Mouse (Mus musculus): ENCODE data around the gene Rere. TPM values are rescaled to one million over a fixed set of nuclear protein-coding genes. Genes with fewer than 3 reads are reported as not detected.
"Not testable (repeated sequence)": the region's sequence is repeated elsewhere in the genome, so short reads cannot be mapped to it uniquely, and the experiment has no call there.

The Rere gene
- polyA plus RNA-seq, 1 experiment from 2014 or later, result 44.4 TPM

GRCm38 (mm10) chr4:150262301-150262700, 19.1 kb upstream of the Rere start:
- no peak overlapping the region for H3K4me2 ChIP-seq (replicated peaks)
- no peaks in the 10 kb centered on the region for H3K36me3 ChIP-seq (replicated peaks; ENCODE audit: control insufficient read depth, insufficient read depth)
- no peak overlapping the region for H3K27ac ChIP-seq
- no peaks in the 10 kb centered on the region for H3K27me3 ChIP-seq (ENCODE audit: control insufficient read depth, insufficient read depth, low read length)
- DNase-seq (ENCODE audit: low spot score), result no peak
- no peak for ATAC-seq (ENCODE audit: low FRiP score)
- no peaks in the 10 kb centered on the region for H3K9me3 ChIP-seq (ENCODE audit: control insufficient read depth, low read length)
- H3K9ac ChIP-seq, result no peak overlapping the region
- H3K4me3 ChIP-seq (replicated peaks; ENCODE audit: low read length), result no peak overlapping the region
- peaks cover 16% of the 10 kb centered on the region for H3K4me1 ChIP-seq (replicated peaks; ENCODE audit: control insufficient read depth, insufficient read depth, low read length)
- 78% methylated on average over 8 of the region's 8 CpGs for WGBS

GRCm38 (mm10) chr4:150264903-150265302, 16.5 kb upstream of the Rere start:
- H3K4me2 ChIP-seq (replicated peaks), result no peak overlapping the region
- H3K36me3 ChIP-seq (replicated peaks; ENCODE audit: control insufficient read depth, insufficient read depth), result no peaks in the 10 kb centered on the region
- 54% methylated on average over 7 of the region's 7 CpGs for WGBS
- H3K4me3 ChIP-seq (replicated peaks; ENCODE audit: low read length), result no peak overlapping the region
- peaks cover 15% of the 10 kb centered on the region for H3K4me1 ChIP-seq (replicated peaks; ENCODE audit: control insufficient read depth, insufficient read depth, low read length)
- ATAC-seq (ENCODE audit: low FRiP score), result no peak
- no peak overlapping the region for H3K27ac ChIP-seq
- no peak for DNase-seq (ENCODE audit: low spot score)
- H3K9ac ChIP-seq, result no peak overlapping the region
- no peaks in the 10 kb centered on the region for H3K27me3 ChIP-seq (ENCODE audit: control insufficient read depth, insufficient read depth, low read length)
- no peaks in the 10 kb centered on the region for H3K9me3 ChIP-seq (ENCODE audit: control insufficient read depth, low read length)

GRCm38 (mm10) chr4:150265471-150265870, 16.0 kb upstream of the Rere start:
- peaks cover 9% of the 10 kb centered on the region for H3K4me1 ChIP-seq (replicated peaks; ENCODE audit: control insufficient read depth, insufficient read depth, low read length)
- WGBS, result 76% methylated on average over 5 of the region's 5 CpGs
- H3K4me3 ChIP-seq (replicated peaks; ENCODE audit: low read length), result no peak overlapping the region
- no peak overlapping the region for H3K9ac ChIP-seq
- no peak overlapping the region for H3K4me2 ChIP-seq (replicated peaks)
- no peak overlapping the region for H3K27ac ChIP-seq
- DNase-seq (ENCODE audit: low spot score) (no peak), ATAC-seq (ENCODE audit: low FRiP score) (no peak)
- no peaks in the 10 kb centered on the region for H3K36me3 ChIP-seq (replicated peaks; ENCODE audit: control insufficient read depth, insufficient read depth)
- no peaks in the 10 kb centered on the region for H3K27me3 ChIP-seq (ENCODE audit: control insufficient read depth, insufficient read depth, low read length)
- no peaks in the 10 kb centered on the region for H3K9me3 ChIP-seq (ENCODE audit: control insufficient read depth, low read length)

- DNase-seq (ENCODE audit: low spot score) (no peak), ATAC-seq (ENCODE audit: low FRiP score) (no peak)
- H3K27me3 ChIP-seq (ENCODE audit: control insufficient read depth, insufficient read depth, low read length), result no peaks in the 10 kb centered on the region
- no peak overlapping the region for H3K9ac ChIP-seq
- H3K4me2 ChIP-seq (replicated peaks), result peak overlapping the region; percentile 8
- H3K4me3 ChIP-seq (replicated peaks; ENCODE audit: low read length), result no peak overlapping the region
- peaks cover 6% of the 10 kb centered on the region for H3K4me1 ChIP-seq (replicated peaks; ENCODE audit: control insufficient read depth, insufficient read depth, low read length)
- H3K36me3 ChIP-seq (replicated peaks; ENCODE audit: control insufficient read depth, insufficient read depth), result no peaks in the 10 kb centered on the region
- WGBS, result 61% methylated on average over 21 of the region's 21 CpGs
- peak overlapping the region; percentile 34; the same call in 1 of the 2 replicates for H3K27ac ChIP-seq
- no peaks in the 10 kb centered on the region for H3K9me3 ChIP-seq (ENCODE audit: control insufficient read depth, low read length)
Measured at GRCm38 (mm10) chr4:150266655-150267223, 14.7 kb upstream of the Rere start.

- no peak for DNase-seq (ENCODE audit: low spot score)
- no peak overlapping the region for H3K4me2 ChIP-seq (replicated peaks)
- no peak overlapping the region for H3K4me3 ChIP-seq (replicated peaks; ENCODE audit: low read length)
- H3K27ac ChIP-seq, result no peak overlapping the region
- whole genome bisulfite sequencing, result 86% methylated on average over 33 of the region's 33 CpGs
- H3K9ac ChIP-seq, result no peak overlapping the region
- H3K9me3 ChIP-seq (ENCODE audit: control insufficient read depth, low read length), result no peaks in the 10 kb centered on the region
- peaks cover 21% of the 10 kb centered on the region for H3K4me1 ChIP-seq (replicated peaks; ENCODE audit: control insufficient read depth, insufficient read depth, low read length)
- ATAC-seq (ENCODE audit: low FRiP score), result no peak
- no peaks in the 10 kb centered on the region for H3K27me3 ChIP-seq (ENCODE audit: control insufficient read depth, insufficient read depth, low read length)
- no peaks in the 10 kb centered on the region for H3K36me3 ChIP-seq (replicated peaks; ENCODE audit: control insufficient read depth, insufficient read depth)
Measured at GRCm38 (mm10) chr4:150268674-150269653, 12.5 kb upstream of the Rere start.

- 57% methylated on average over 7 of the region's 7 CpGs for WGBS
- no peaks in the 10 kb centered on the region for H3K27me3 ChIP-seq (ENCODE audit: control insufficient read depth, insufficient read depth, low read length)
- H3K4me1 ChIP-seq (replicated peaks; ENCODE audit: control insufficient read depth, insufficient read depth, low read length), result peaks cover 21% of the 10 kb centered on the region
- no peak overlapping the region for H3K4me2 ChIP-seq (replicated peaks)
- H3K27ac ChIP-seq, result no peak overlapping the region
- no peaks in the 10 kb centered on the region for H3K9me3 ChIP-seq (ENCODE audit: control insufficient read depth, low read length)
- no peak overlapping the region for H3K4me3 ChIP-seq (replicated peaks; ENCODE audit: low read length)
- H3K9ac ChIP-seq, result no peak overlapping the region
- no peaks in the 10 kb centered on the region for H3K36me3 ChIP-seq (replicated peaks; ENCODE audit: control insufficient read depth, insufficient read depth)
- DNase-seq (ENCODE audit: low spot score) (no peak), ATAC-seq (ENCODE audit: low FRiP score) (no peak)
Measured at GRCm38 (mm10) chr4:150269679-150270078, 11.8 kb upstream of the Rere start.

- not testable (repeated sequence) for H3K4me3 ChIP-seq (replicated peaks; ENCODE audit: low read length); H3K9ac ChIP-seq; H3K9me3 ChIP-seq (ENCODE audit: control insufficient read depth, low read length); H3K27me3 ChIP-seq (ENCODE audit: control insufficient read depth, insufficient read depth, low read length); H3K27ac ChIP-seq; DNase-seq (ENCODE audit: low spot score); H3K4me2 ChIP-seq (replicated peaks); ATAC-seq (ENCODE audit: low FRiP score); H3K36me3 ChIP-seq (replicated peaks; ENCODE audit: control insufficient read depth, insufficient read depth)
- 83% methylated on average over 4 of the region's 4 CpGs for WGBS
- H3K4me1 ChIP-seq (replicated peaks; ENCODE audit: control insufficient read depth, insufficient read depth, low read length), result peaks cover 21% of the 10 kb centered on the region
Measured at GRCm38 (mm10) chr4:150270718-150271117, 10.7 kb upstream of the Rere start.

- 2% methylated on average over 9 of the region's 9 CpGs for WGBS
Measured at GRCm38 (mm10) chr4:150272725-150273124, 8.7 kb upstream of the Rere start.

GRCm38 (mm10) chr4:150275531-150275930, 5.9 kb upstream of the Rere start:
- no peak overlapping the region for H3K4me2 ChIP-seq (replicated peaks)
- no peak overlapping the region for H3K27ac ChIP-seq
- no peaks in the 10 kb centered on the region for H3K36me3 ChIP-seq (replicated peaks; ENCODE audit: control insufficient read depth, insufficient read depth)
- no peak overlapping the region for H3K9ac ChIP-seq
- ATAC-seq (ENCODE audit: low FRiP score) (no peak), DNase-seq (ENCODE audit: low spot score) (no peak)
- no peaks in the 10 kb centered on the region for H3K27me3 ChIP-seq (ENCODE audit: control insufficient read depth, insufficient read depth, low read length)
- H3K4me3 ChIP-seq (replicated peaks; ENCODE audit: low read length), result no peak overlapping the region
- peaks cover 20% of the 10 kb centered on the region for H3K4me1 ChIP-seq (replicated peaks; ENCODE audit: control insufficient read depth, insufficient read depth, low read length)
- H3K9me3 ChIP-seq (ENCODE audit: control insufficient read depth, low read length), result no peaks in the 10 kb centered on the region
- WGBS, result 85% methylated on average over 5 of the region's 5 CpGs

More at GRCm38 (mm10) chr4:150272725-150273124, 8.7 kb upstream of the Rere start:
- Histone ChIP-seq H3K36me3 (replicated peaks; ENCODE audit: control insufficient read depth, insufficient read depth) (no peaks in the 10 kb centered on the region), H3K4me3 (replicated peaks; ENCODE audit: low read length) (no peak overlapping the region), H3K27me3 (ENCODE audit: control insufficient read depth, insufficient read depth, low read length) (no peaks in the 10 kb centered on the region), H3K4me1 (replicated peaks; ENCODE audit: control insufficient read depth, insufficient read depth, low read length) (peaks cover 14% of the 10 kb centered on the region), H3K9me3 (ENCODE audit: control insufficient read depth, low read length) (no peaks in the 10 kb centered on the region), H3K27ac (peak overlapping the region; percentile 72), H3K9ac (no peak overlapping the region), H3K4me2 (replicated peaks) (peak overlapping the region; percentile 9)
- ATAC-seq (ENCODE audit: low FRiP score) (peak; percentile 62), DNase-seq (ENCODE audit: low spot score) (peak; percentile 64)
